Mouse (Mus musculus) midbrain, embryonic 13.5 days (tissue): ENCODE results near the gene Pgam2. TPM values are rescaled to one million over a fixed set of nuclear protein-coding genes. Genes with fewer than 3 reads are reported as not detected.

ENCODE experiments used
- ATAC-seq: fragments of 200-750 bp; cut with Nextera tagmentation; 2 replicates; pipeline ENCODE4 v1.8.0; 2017; ENCODE audit warnings: mild to moderate bottlenecking, moderate TSS enrichment, moderate library complexity
- H3K27ac ChIP-seq: fragments of 300-500 bp; sonication (generic); 2 replicates; pipeline ENCODE4 v1.5.1; 2015; ENCODE audit warnings: inconsistent platforms, mild to moderate bottlenecking, moderate library complexity
- H3K27me3 ChIP-seq: fragments of 300-500 bp; sonication (generic); 2 replicates; pipeline ENCODE4 v1.6.1; 2015; ENCODE audit warnings: mild to moderate bottlenecking, inconsistent platforms
- H3K36me3 ChIP-seq: fragments of 300-500 bp; sonication (generic); 2 replicates; pipeline ENCODE4 v1.6.1; 2015; ENCODE audit warnings: mild to moderate bottlenecking, inconsistent platforms
- H3K4me1 ChIP-seq: fragments of 300-500 bp; sonication (generic); replicated peaks from 2 replicates; pipeline ENCODE4 v1.6.1; 2015; ENCODE audit warnings: inconsistent platforms
- H3K4me2 ChIP-seq: fragments of 300-500 bp; sonication (generic); replicated peaks from 2 replicates; pipeline ENCODE4 v1.6.1; 2015; ENCODE audit warnings: moderate library complexity, mild to moderate bottlenecking, inconsistent platforms
- H3K4me3 ChIP-seq: fragments of 300-500 bp; sonication (generic); replicated peaks from 2 replicates; pipeline ENCODE4 v1.5.1; 2015; ENCODE audit warnings: mild to moderate bottlenecking, inconsistent platforms
- H3K9ac ChIP-seq: fragments of 300-500 bp; sonication (generic); replicated peaks from 2 replicates; pipeline ENCODE4 v1.6.1; 2015; ENCODE audit warnings: mild to moderate bottlenecking, inconsistent platforms
- H3K9me3 ChIP-seq: fragments of 300-500 bp; sonication (generic); 2 replicates; pipeline ENCODE4 v1.6.1; 2016; ENCODE audit warnings: mild to moderate bottlenecking, inconsistent platforms
- WGBS: fragments of 180-500 bp; shearing (Covaris S2); methylation state at CpG from one replicate; pipeline ENCODE4 v1.1.7; 2015; 5-methylcytosine and 5-hydroxymethylcytosine counted together
- polyA plus RNA-seq: library from polyadenylated mRNA; unstranded; fragments of >200 nt; fragmentation: Nextera tagmentation; extraction: Ambion mirVana; gene quantifications from 2 replicates; pipeline ENCODE4 v1.2.1, GENCODE M21; 2015

The Pgam2 gene
- polyA plus RNA-seq, 1 experiment from 2014 or later, result 2.3 TPM

DNA sequence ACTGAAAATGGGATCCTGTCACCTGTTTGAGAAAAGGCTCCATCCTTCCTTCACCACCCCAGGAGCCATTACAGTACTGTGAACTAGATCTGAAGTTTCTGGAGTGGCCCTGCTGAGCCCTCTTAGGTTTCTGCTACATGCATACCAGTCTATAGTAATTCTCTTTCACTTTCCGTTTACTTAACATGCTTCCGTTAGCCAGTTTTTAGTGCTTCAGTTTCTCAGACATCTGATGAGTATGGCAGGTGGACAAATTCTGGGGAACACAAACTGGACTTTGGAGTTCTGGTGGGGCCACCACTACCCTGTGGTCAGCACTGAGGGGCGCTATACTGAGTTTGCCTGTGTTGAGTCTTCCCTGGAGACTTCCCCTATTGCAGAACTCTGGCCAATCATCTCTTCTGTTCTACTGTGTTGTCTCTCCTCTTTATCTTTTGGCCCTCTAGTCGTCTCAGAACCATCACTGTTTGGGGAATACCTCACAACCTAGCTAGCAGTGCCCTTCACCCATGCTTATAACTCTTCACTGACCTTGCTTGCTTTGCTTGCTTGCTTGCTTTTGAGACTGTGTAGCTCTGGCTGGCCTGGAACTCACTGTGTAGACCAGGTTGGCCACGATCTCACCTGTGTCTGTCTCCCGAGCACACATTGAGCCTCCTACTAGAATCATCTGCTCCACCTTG, 14.3 kb downstream of the Pgam2 start:
- Histone ChIP-seq H3K4me1 (peaks cover 30% of the 10 kb centered on the region), H3K4me3 (peak overlapping the region; percentile 87), H3K9me3 (no peaks in the 10 kb centered on the region), H3K9ac (peak overlapping the region; percentile 93), H3K27ac (peak overlapping the region; percentile 91; the same call in 1 of the 2 replicates), H3K36me3 (peaks cover 30% of the 10 kb centered on the region), H3K4me2 (peak overlapping the region; percentile 93), H3K27me3 (no peaks in the 10 kb centered on the region)
- WGBS, result 80% methylated on average over 6 of the region's 6 CpGs
- no peak for ATAC-seq

DNA sequence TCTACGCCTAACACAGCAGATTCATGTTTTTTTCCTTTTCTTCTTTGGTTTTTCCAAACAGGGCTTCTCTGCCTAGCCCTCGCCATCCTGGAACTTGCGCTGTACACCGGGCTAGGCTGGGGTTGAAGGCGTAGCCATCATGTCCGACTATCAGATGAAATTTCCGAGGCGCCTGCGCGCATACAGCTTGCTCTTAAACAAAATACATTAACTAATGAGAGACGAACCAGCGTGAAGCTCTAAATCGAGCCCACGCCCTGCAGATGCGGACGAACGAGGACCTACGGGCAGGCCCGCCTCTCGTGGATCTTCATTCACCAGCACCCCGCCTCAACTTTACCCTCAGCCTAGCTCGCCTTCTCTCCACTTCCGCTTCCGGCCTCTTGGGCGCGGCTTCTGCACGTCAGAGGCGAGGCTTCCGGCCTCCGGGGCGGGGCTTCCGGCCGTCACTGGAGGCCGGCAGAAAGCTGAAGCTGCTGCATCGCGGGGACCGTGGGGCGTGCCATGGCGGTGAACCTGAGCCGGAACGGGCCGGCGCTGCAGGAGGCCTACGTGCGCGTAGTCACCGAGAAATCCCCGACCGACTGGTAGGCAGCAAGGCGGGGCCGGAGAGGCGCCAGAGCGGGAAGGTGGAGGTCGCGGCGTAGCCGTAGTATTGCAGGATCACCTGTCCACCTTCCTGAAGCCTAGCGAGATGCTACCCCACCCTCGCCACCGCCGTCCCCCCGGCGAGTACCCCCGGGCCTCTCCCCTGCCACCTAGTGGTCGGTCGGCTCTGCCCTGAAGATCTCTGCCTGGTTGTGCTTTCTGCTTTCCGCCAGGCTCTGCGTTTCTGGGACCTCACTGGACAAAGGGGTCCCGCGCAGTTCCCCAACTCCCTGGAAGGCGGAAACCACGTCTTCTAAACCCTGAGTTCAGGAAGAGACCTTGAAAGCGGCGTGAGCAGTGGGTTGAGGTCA, 15.2 kb downstream of the Pgam2 start, which contains the start of gene Dbnl:
Gene Dbnl (plus strand): TSS at position 433 of the 959 bp plus-strand sequence.
- Histone ChIP-seq H3K9ac (peak within 1 kb of the TSS; percentile 93), H3K4me2 (peak within 1 kb of the TSS; percentile 93), H3K4me3 (peak within 1 kb of the TSS; percentile 87), H3K4me1 (peaks cover 30% of the 10 kb centered on the region), H3K36me3 (peaks cover 27% of the 10 kb centered on the region), H3K27me3 (no peaks in the 10 kb centered on the region), H3K9me3 (no peaks in the 10 kb centered on the region), H3K27ac (peak within 1 kb of the TSS; percentile 91)
- under 1% methylated on average over 74 of the region's 74 CpGs for WGBS
- ATAC-seq, result peak; percentile 98

DNA sequence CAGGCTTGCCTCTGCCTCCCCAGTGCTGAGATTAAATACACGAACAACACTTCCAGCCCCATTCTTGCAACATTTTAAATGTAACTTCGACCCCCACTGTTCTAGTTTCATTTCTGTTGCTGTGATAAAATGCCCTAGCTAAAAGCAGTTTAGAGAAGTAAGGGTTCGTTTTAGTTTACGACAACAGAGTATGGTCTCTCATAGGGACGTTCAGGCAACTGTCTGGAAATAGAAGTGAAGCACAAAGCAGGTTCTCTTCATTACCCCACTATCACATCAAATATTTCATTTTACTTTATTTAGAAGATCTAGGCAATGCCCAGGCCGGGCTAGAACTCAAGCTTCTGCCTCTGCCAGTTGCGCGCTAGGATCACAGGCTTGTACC, 15.9 kb downstream of the Pgam2 start:
- ATAC-seq, result no peak
- Histone ChIP-seq H3K27ac (peak overlapping the region; percentile 91), H3K4me3 (peak overlapping the region; percentile 87), H3K36me3 (peaks cover 22% of the 10 kb centered on the region), H3K9ac (peak overlapping the region; percentile 93), H3K27me3 (no peaks in the 10 kb centered on the region), H3K4me1 (peaks cover 30% of the 10 kb centered on the region), H3K9me3 (no peaks in the 10 kb centered on the region), H3K4me2 (peak overlapping the region; percentile 93)
- WGBS, result 43% methylated on average over 8 of the region's 8 CpGs

DNA sequence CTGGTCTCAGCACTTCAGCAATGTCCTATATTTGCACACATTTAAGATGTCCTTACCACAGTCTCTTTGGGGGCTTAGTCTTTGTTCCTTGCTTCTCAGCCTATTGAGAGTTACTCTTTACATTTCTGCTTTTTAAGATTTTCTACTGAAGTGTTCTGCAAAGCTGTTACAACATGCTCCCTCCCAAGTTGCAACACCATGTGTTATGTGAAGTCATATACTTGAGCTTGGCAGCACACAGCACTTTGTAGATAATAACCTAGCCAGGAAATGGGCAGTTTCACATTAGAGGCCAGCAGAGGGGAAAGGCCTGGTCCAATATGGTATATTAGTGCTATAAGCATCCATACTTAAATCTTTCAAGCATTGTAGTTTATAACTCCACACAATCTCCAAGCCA, 17.8 kb downstream of the Pgam2 start:
- Histone ChIP-seq H3K4me3 (no peak overlapping the region), H3K27me3 (no peaks in the 10 kb centered on the region), H3K9ac (no peak overlapping the region), H3K4me2 (no peak overlapping the region), H3K36me3 (peaks cover 11% of the 10 kb centered on the region; the same call in 1 of the 2 replicates), H3K4me1 (peaks cover 27% of the 10 kb centered on the region), H3K9me3 (no peaks in the 10 kb centered on the region), H3K27ac (no peak overlapping the region)
- no peak for ATAC-seq

DNA sequence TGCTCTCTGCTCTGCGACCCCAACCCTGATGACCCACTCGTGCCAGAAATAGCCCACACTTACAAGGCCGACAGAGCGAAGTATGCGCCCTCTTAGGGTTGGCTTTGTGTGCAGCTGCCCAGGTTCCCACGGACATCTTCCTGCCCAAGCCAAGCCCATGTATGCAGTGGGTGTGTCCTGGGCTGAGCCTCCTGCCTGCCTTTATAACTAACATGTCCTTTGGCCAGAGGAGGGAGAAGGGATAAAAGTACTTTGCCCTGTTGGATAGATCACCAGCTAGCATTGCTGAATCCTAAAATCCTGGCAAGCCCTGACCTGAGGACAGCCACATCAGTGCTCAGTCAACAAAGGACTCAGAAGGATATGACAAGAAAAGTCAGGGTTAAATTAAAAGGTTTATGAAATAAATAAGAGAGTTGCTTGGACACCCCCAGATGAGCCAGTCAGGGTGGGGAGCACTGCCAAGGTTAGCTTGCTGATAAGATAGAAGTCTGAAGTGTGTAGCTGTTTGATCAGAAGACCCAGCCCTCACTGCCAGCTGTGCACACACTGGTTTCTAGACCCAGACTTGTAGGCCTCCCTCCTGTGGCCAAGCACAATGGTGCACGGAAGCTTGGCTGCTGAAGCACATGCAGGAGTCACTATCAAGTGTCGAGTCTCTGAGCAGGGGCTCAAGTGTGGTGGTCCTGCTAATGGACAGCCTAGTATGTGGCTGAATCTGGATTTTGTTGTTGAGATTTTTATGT, 21.2 kb downstream of the Pgam2 start:
- Histone ChIP-seq H3K9ac (no peak overlapping the region), H3K27me3 (no peaks in the 10 kb centered on the region), H3K9me3 (no peaks in the 10 kb centered on the region), H3K4me3 (no peak overlapping the region), H3K27ac (no peak overlapping the region), H3K4me1 (peaks cover 7% of the 10 kb centered on the region), H3K36me3 (peaks cover 17% of the 10 kb centered on the region; the same call in 1 of the 2 replicates), H3K4me2 (no peak overlapping the region)
- WGBS, result 76% methylated on average over 8 of the region's 8 CpGs
- ATAC-seq, result no peak

DNA sequence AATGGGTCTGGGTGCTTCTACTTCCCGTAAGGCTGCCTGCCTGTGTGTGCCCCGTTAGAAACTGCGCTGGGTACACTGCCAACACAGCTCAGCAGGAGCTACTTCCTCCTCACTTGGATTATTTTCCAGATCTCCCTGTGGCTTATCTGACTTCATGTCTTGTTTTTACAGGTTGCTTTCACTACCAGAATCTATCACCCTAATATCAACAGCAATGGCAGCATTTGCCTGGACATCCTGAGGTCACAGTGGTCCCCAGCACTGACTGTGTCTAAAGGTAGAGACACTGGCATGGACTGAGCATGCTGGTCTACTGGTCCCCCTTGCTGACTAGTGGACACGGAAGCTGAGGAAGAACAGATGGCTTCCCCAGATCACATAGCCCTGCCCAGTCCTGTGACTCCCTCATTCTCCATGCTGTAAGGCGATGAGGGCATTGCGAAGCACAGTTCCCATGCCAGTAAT, 23.5 kb downstream of the Pgam2 start:
- H3K27ac ChIP-seq, result no peak overlapping the region
- H3K27me3 ChIP-seq, result no peaks in the 10 kb centered on the region
- H3K9me3 ChIP-seq, result no peaks in the 10 kb centered on the region
- no peak overlapping the region for H3K4me3 ChIP-seq
- 91% methylated on average over 6 of the region's 6 CpGs for WGBS
- peaks cover 17% of the 10 kb centered on the region; the same call in 1 of the 2 replicates for H3K36me3 ChIP-seq
- no peak overlapping the region for H3K9ac ChIP-seq
- ATAC-seq, result no peak
- H3K4me2 ChIP-seq, result no peak overlapping the region
- no peaks in the 10 kb centered on the region for H3K4me1 ChIP-seq

DNA sequence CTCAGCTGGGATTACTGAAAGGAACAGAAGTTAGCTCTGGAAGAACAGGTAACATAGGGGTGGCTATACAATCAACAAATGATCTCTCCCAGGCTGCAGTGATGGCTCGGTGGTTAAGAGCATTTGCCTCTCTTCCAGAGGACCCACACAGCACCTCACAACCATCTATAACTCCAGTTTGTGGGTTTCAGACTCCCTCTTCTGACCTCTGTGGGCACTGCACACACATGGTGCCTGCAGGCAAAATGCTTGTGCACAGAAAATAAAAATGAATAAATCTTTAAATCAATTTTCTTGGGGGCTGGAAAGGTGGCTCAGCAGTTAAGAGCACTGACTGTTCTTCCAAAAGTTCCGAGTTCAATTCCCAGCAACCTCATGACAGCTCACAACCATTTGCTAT, 25.1 kb downstream of the Pgam2 start:
- Histone ChIP-seq H3K4me2 (no peak overlapping the region), H3K27ac (no peak overlapping the region), H3K4me3 (no peak overlapping the region), H3K27me3 (no peaks in the 10 kb centered on the region), H3K9ac (no peak overlapping the region), H3K9me3 (no peaks in the 10 kb centered on the region), H3K36me3 (peaks cover 11% of the 10 kb centered on the region; the same call in 1 of the 2 replicates), H3K4me1 (no peaks in the 10 kb centered on the region)
- ATAC-seq, result no peak
- WGBS, result 75% methylated on average over 2 of the region's 2 CpGs

DNA sequence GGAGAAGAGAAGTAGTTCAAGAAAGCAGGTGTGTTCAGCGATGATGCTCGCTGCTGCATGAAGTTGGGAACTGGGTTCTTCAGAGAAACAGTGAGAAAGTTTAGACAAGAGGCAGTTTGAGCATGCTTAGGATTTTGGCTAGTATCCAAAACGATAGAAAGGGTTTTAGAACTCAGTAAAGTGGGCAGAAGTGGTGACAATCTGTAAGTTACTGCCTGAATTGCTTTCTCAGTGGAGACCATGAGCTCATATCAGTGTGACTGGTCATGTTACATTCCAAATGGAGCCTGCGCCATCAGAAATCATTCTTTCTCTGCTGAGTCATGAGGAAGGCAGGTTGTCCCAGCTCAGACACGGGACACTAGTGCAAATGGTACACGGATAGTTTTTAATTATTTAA, 37.5 kb downstream of the Pgam2 start:
- H3K4me2 ChIP-seq, result no peak overlapping the region
- H3K4me1 ChIP-seq, result peaks cover 5% of the 10 kb centered on the region
- WGBS, result 92% methylated on average over 6 of the region's 6 CpGs
- no peak overlapping the region for H3K27ac ChIP-seq
- H3K4me3 ChIP-seq, result no peak overlapping the region
- no peak for ATAC-seq
- no peak overlapping the region for H3K9ac ChIP-seq
- H3K36me3 ChIP-seq, result peaks cover 20% of the 10 kb centered on the region
- H3K27me3 ChIP-seq, result no peaks in the 10 kb centered on the region
- no peaks in the 10 kb centered on the region for H3K9me3 ChIP-seq

DNA sequence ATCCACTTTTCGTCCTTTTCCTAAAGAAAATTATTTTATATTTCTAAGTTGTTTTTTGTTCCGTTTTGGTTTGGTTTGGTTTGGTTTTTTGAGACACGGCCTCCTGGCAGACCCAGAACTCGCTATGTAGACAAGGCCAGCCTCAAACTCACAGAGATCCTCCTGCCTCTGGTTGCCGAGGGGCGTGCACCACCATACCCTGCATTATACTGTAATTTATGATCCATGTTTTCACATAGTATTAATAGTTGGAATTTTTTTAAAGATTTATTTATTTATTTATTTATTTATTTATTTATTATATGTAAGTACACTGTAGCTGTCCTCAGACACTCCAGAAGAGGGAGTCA, 40.9 kb downstream of the Pgam2 start:
- peaks cover 15% of the 10 kb centered on the region for H3K4me1 ChIP-seq
- H3K9ac ChIP-seq, result peak overlapping the region; percentile 91; the same call in 1 of the 2 replicates
- peak overlapping the region; percentile 76 for H3K4me3 ChIP-seq
- H3K4me2 ChIP-seq, result peak overlapping the region; percentile 61
- 23% methylated on average over 6 of the region's 6 CpGs for WGBS
- peak; percentile 68 for ATAC-seq
- H3K36me3 ChIP-seq, result no peaks in the 10 kb centered on the region
- H3K9me3 ChIP-seq, result no peaks in the 10 kb centered on the region
- H3K27me3 ChIP-seq, result no peaks in the 10 kb centered on the region
- H3K27ac ChIP-seq, result peak overlapping the region; percentile 92

DNA sequence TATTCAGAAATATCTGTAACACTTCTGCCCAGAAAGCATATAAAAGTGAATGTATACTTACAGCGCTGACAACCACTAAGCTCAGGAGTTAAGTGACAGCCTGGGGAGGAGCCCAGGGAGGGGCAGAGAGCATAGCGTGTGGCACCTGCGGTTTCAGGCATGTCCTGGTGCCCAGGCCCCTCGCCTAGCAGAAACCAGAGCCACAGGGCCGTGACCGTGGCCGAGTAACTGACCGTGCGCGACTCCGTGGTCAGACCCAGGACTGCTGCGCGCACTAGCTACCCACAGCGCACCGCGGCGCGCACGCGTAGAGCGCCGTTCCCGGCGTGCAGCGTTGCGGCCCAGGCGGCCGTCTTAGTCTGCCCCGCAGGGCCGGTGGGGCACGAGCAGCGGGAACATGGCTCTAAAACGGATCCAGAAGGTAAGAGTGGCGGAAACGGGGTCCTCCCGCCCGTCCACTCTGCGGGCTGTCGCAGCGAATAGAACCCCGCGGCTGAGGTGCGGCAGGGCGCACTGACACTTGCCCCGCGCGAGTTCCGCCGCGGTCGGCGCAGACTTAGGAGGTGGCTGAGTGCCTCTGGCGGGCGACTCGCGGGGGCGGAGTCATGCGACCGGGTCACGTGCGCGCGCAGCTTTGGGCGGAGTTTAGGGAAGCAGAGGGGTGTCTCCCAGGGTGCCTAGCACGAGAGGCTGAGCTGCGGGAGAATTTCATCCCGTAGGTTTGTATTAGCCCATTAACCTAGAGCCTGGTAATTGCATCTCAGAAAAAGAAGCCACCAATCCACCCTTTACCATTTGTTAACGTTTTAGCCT, 41.5 kb downstream of the Pgam2 start, which contains the start of gene Urgcp:
Gene Urgcp (minus strand): TSS at position 557 of the 813 bp plus-strand sequence.
- Histone ChIP-seq H3K27ac (peak within 1 kb of the TSS; percentile 92), H3K4me1 (peaks cover 15% of the 10 kb centered on the region), H3K27me3 (no peaks in the 10 kb centered on the region), H3K36me3 (no peaks in the 10 kb centered on the region), H3K4me2 (peak within 1 kb of the TSS; percentile 61), H3K4me3 (peak within 1 kb of the TSS; percentile 76), H3K9ac (peak within 1 kb of the TSS; percentile 91), H3K9me3 (no peaks in the 10 kb centered on the region)
- ATAC-seq, result peak; percentile 99
- under 1% methylated on average over 68 of the region's 68 CpGs for WGBS

DNA sequence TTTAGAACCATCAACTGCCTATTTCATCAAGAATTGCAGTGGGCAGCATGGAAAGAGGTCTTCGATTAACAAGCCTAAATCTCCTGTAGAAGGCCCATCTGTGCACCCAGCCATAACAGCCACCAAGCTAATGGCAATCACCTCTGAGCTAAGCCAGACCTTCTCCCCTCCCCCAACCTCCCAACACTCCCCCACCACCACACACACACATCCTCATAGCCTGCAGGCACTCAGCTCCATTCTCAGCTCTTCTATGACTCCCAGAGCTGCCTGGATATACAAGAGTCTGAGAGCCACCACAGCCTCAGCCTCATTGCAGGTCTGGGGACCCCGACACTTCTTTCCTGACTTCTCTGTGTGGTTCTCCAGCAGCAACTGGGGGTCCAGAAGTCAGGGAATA, 49.8 kb downstream of the Pgam2 start:
- 92% methylated on average over 2 of the region's 2 CpGs for WGBS

More for the DNA sequence above, 49.8 kb downstream of the Pgam2 start:
- Histone ChIP-seq H3K27ac (no peak overlapping the region), H3K9ac (no peak overlapping the region), H3K36me3 (peaks cover 11% of the 10 kb centered on the region; the same call in 1 of the 2 replicates), H3K9me3 (0 out of 2 replicates have a peak, but pooled peaks cover 4% of the 10 kb centered on the region), H3K4me1 (no peaks in the 10 kb centered on the region), H3K4me3 (no peak overlapping the region), H3K4me2 (no peak overlapping the region), H3K27me3 (no peaks in the 10 kb centered on the region)
- ATAC-seq, result no peak
